Mouse (Mus musculus) cerebellum, adult 9-10 months (tissue): ENCODE measurements around the gene Snip1.

ENCODE experiments used
- DNase-seq: peaks from one replicate; pipeline ENCODE4 v3.0.0; 2022

Snip1 gene

DNA sequence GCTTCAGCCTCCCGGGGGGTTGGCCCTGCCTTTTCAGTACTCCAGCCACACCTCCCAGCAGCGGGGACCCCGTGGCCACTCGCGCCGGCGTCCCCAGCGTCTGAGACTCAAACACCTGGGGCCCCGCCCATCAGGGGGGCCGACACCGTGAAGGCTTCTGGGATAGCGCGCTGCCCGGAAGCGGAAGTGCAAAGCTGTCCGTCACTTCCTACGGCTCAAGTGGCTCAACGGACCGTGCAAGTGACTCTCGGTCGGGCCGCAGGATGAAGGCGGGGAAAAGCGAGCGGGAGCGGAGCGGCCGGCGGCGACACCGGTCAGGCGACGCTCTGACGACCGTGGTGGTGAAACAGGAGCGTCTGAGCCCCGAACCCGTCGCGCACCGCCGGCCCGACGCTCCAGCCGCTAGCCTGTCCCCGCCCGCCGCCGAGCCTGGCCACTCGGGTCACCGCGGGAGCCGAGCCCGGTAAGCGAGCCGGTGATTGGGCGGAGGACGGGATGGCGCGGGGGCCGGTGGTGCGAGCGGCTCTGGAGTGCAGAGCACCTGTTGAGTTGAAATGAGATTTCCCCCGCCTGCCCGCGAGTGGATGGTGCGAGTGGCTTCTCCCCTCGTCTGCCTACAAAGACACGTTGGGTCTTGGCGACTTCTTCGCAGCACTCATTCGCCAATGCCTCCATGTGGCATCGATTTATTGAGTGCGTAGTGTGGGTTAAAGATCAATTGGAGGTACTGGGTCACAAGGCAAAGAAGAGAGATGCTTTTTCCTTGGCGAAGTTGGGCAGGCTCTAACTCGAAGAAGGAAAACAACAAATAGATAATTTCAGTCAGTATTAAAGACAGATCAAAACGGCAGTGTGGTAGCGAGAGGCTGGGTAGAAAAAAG lies at the start of gene Snip1:
Gene Snip1, plus strand, starts transcription at position 183 of the 881 bp plus-strand sequence.
- peak; percentile 93 for DNase-seq

DNA sequence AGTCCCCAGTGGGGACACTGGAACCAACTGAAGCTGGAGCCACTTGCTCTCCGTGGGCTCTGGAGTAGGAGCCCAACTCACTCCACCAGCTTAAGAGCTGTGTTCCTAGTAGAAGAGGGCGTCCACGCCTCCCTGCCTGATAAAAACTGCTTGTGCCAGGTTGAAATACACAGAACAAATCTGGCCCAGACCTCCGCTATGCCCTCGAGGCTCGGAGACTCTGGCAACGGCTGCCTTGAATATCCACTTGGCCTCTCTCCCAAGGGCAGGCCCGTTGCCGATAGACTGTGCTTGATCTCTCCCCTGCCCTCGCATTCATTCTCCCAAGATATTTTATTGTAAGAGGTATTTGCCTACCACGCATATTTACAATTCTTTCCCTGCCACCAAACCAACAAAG lies 49.0 kb upstream of the Snip1 start:
- DNase-seq: no peak

DNA sequence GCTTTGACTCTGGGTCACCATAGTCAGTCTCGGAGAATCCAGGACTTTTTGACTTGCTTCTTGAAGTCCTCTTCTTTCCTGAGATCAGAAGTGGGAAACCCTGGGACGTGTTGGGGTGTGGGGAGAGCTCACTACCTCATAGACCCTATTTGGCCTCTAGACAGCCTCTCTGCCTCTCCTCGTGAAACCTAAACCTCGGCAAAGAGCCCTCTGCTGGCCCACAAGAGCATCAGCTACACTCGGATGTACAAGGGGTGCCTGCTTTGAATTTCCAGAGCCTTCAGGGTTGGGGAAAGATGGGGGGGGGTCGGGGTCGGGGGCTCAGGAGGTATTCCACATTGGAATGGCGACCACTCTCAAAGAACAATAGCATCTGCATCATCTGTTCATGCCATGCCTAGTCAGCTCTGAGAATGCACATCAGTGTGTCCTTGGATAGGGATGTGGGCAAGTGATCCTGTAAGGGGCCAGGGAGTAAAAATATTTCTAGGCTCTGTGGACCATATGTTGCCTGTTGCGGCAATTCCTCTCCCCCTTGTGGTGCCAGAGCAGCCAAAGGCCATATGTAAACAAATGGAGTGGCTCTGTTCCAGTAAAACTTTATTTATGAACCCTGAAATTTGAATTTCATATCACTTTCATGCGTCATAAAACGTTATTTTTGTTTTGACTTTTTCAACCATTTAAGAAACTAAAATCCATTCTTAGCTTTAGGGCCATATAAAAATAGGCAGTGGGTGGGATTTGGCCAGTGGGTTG lies 45.5 kb upstream of the Snip1 start:
- no peak for DNase-seq

DNA sequence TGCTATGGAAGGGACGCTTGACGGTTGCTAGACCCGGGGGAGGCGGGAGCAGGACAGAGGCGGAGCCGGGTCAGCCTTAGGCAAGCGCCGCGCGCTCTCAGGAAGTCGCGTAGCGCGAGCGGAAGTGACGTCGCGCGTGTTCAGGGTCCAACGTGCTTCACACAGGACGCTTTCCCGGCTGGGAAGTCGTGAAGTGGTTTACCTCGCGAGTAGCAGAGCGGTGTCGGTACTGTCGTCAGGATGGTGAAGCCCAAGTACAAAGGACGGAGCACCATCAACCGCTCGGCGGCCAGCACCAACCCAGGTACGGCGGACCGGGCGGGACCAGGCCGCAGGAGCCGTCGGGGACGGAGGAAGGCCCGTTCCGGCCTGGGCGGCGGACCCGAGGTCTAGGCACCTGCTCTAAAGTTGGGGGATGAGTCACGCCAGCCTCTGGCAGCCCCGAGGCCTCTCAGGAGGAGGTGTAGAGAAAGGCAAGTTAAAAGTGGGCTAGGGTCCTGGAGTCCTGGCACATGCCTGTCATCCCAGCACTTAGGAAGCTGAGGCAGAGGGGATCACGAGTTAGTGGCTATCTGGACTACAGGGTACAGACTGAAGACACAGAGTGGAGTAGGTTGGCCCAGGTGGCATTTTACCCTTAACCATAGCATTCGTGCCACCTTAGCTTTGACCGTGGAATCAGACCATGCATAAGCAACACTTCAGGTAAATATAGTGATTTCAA lies 36.4 kb upstream of the Snip1 start:
- peak; percentile 90 for DNase-seq

DNA sequence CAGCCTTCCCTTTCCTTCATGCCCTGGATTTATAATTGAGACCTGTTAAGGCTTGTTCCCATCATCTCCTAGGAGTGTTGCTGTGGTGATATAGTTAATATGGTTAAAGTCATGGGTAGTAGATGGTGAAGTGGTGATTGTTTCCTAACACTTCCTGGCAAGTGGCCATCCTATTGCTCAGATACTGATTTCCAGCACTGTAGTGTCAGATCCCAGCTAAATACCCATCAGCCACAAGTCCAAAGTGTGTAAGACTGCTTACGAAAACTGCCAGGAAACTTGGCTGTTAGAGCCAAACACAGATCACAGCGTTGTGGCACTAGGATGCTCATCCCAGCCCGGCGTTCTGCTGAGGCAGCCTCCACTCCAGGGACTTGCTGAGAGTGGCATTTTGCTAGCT lies 32.1 kb upstream of the Snip1 start:
- no peak for DNase-seq

DNA sequence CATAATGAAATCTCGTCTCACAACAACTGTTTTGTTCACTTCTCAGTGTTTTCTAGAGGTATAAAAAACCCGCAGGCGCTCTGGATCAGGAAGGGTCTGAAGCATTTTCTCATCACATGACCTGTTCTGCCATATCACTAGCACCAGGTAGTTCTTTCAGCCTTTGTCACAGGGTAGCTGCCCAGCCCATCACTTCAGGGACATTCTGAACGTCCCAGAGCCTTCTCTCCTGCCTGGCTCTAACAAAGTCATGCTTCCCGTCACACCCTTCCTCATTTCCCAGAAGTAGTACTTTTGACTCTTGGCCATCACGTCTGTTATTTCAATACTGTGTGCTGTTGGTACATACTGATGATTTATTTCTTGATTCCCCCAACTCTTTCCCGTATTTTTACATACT lies 22.0 kb upstream of the Snip1 start:
- DNase-seq: no peak

DNA sequence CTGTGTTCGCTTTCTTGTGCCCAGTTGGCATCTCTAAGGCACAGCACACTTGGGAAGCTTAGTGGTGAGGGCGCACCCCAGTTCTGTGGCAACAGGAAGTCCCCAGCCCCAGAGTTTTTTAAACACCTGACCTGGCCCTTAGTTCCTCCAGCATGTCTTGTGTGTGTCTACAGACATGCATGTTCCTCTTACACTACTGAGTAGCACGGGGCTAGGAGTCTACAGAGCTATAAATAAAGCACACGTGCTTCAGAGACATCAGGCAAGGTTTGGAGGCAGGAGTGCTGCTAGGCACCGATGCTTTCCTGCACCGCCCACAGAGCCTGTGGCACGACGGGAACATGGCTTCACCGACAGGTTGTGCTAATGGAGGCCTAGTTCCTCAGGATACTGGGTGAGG lies 11.1 kb upstream of the Snip1 start:
- DNase-seq: no peak

DNA sequence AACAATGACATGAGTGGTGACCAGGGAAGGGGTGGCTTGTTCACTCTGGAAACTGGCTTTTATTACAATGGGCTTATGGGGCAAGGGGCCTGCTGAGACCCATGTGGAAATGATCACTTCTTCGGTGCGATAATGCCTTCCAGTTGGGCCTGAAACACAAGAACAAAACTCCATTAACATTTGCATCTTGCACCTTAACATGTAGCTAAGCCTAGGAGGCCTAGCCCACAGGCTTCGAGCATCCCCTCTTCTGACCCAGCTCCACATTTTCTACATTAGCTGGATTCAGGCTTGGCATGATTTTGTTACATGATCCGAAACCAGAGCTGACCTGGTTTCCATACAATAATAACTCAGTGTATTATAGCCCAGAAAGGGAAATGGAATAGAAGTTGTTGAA lies 10.0 kb upstream of the Snip1 start:
- DNase-seq: no peak

DNA sequence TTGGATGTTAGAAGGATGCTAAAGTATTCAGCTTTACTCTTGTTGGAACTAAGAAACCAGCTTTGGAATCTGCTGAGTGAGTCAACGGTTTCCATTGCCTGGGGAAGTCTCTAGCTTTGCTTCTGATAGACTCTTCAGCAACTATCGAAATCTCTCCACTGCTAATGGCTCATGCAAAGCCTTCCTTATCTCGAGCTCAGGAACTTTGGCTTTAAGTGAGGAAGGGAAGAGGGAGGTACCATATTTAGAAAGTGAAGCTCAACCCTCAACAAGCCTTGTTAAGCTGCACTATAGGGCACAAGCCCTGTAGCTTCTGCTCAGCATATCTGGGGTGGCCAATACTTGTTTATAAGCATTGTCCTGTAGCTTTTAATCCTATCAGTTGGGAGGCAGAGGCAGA lies 9.2 kb upstream of the Snip1 start:
- DNase-seq: no peak

DNA sequence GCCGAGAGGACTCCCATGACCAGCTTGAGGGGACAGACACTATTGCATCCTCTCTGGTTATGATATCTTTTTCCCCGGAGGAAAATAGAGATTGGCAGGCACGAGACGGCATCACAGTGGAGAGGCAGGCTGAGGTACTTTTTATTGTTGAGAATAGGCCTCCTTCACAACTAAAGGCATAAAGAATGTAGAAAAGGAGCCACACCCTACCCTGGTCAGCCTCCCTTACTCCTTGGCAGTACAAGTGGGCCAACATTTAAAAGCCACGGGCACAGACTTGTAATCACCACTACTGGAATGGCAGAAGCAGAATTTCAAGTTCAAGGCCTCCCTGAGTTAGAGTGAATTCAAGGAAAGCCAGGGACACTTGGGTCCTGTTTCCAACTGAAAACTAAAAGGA lies 8.4 kb upstream of the Snip1 start:
- DNase-seq: no peak

DNA sequence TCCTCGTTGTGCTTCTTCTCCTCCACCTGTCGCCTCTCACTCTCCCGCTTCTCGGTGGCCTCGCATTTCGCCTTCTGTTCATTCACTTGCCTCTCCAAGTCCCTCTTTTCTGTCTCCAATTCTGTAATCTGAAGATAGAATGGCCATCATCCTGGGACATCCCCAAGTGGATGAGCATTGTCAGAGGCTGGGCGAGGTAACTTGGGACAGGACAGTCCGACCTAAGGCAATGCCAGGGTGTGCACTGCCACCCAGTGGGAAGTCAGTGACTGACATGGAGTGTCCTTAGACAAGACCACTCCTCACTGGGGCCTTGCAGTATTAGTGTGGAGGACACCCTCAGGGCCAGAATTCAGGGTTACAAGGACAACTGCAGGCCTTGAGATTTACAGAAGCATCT lies 7.4 kb upstream of the Snip1 start:
- no peak for DNase-seq

DNA sequence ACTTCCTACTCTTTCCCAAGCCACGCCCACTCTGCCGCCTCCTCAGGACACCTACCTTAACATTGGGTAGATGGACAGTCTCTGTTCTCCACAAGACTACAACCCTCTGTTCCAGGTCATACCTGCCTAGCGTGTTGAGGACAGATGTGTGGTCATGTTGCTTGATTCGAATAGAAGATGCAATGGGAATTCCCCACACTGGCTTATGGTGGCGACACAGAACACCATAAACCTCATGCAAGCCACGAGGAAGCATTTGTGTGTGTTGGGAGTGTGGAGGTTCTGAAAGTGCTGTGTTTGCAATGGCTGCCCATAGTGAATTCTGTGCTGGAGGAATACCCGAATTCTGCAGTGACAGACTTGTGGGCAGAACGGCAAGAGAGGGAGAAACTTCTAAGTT lies 2.6 kb upstream of the Snip1 start:
- no peak for DNase-seq

DNA sequence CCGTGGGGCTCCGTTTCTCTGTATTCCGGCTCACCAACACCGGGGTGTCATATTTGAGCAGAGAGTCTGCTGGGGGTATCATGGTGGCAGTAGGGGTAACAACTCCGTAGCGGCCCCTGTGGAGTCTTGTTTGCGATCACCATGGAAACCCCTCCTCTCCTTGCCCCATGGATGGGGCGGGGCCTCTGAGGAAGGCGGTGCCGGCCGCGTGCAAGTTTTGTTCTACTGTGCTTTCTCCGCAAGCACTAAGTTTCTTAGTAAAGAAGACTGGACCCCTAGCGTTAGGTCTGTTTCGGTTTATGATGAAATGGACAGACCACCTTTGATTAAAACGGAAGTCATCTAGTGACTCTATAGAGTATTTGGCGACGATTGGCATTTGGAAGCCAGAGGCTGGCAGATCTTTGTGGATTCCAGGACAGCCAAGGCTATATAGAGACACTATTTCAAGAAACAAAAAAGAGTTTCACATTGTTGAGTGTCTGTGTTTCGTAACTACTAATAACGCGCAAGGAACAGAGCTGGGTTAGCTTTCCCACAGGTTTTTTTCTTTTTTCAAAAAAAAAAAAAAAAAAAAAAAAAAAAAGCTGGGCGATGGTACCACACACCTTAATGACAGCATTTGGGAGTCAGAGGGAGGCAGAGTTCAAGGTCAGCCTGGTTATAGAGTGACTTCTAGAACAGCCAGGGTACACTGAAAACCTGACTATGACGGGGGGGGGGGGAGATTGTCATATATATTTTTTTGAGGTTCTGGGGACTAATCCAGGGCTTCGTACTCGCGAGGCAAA lies 760 bp upstream of the Snip1 start, which contains the start of gene Dnali1:
Gene Dnali1, minus strand, starts transcription at position 187 of the 791 bp plus-strand sequence.
- peak; percentile 53 for DNase-seq

DNA sequence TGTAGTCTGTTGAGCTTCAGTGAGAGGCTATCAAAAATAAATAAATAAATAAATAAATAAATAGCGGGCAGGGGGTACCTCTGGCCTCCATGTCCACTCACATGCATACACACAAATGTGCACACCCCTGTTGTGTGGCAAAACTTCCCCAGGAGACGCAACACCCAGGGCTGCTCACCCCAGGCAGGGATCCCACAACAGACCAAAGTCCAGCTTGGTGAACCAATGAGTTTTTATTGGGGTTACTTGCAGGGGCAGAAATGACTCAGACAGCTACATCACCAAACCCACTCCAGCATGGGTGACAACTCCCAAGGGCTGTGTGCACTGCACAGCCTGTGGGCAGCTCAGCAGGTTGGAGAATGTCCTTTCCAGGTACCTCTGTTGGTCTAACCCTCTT lies 11.2 kb downstream of the Snip1 start:
- no peak for DNase-seq

DNA sequence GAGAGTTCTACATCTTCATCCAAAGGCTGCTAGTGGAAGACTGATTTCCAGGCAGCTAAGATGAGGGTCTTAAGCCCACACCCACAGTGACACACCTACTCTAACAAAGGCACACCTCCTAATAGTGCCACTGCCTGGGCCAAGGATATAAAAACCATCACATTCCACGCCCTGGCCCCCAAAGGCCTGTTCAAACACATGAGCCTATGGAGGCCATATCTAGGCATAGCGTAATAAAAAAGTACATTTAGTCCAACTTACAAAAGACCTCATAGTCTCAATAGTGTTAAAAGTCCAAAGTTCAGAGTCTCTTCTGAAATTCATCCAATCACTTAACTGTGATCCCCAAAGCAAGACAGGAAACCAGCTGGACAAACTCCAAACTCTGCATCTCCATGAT lies 12.2 kb downstream of the Snip1 start:
- DNase-seq: no peak

DNA sequence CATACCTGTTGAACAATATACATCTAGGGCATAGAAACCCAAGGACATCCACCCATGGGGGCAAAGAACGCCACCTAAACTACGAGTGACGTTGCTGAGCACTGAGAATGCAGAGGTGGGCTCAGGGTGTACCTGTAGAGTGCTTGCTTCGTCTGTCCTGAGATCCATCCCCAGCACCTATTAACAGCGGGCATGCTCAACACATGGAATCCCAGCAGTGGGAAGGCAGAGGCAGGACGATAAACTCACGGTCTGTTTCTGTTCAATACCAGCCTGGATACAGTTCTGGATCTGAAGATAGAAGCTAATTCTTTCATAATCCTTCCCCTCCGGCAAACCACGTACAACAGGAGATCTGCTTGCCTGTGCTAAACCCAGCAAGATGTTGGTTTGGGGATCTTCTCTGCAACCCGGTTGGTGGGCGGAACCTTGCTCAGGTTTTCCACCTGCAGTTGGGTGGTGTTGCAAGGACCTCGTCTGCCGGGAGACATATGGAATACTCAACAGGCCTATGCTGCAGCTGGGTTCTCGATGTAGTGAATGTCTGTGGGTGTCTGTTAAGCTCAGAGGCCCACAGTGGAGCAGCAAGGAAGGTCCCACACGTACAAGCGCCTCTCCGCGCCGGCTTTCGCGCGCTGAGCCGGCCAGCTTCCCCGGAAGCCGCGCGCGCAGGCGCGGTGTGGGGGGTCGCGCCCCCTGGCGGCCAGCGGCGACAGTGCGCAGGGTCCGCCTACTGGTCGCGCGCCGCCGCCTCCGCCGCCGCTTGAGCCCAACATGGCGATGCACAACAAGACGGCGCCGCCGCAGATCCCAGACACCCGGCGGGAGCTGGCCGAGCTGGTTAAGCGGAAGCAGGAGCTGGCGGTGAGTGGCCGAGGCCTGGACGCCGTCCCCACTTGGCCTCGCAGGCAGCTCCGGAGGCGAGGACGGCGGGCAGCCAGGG lies 18.2 kb downstream of the Snip1 start, which contains the start of gene Meaf6:
Gene Meaf6, plus strand, starts transcription at position 732 of the 943 bp plus-strand sequence.
- peak; percentile 91 for DNase-seq

DNA sequence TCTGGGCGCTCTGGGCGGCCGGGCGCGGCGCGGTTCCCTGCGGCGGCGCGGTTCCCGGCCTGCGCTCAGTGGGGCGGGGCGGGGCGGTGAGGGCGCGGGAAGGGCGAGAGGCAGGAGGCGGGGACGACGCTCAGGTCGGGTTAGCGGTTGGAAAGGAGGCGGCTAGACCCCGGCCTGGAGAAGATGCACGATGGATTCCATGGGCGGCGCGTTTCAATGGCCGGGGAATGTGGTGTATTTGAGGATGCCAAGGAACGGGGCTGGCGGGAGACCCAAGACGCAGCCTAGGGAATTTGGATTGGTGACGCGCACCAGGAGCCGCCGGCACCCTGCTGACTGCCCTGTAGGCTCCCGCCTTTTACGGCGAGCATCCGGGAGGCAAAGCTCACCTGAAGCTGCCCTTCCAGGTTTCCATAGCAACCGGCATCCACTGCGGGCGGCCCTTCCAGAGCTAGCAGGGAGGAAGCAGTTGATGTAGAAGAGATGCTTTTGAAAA lies 18.9 kb downstream of the Snip1 start:
- DNase-seq: peak; percentile 75

DNA sequence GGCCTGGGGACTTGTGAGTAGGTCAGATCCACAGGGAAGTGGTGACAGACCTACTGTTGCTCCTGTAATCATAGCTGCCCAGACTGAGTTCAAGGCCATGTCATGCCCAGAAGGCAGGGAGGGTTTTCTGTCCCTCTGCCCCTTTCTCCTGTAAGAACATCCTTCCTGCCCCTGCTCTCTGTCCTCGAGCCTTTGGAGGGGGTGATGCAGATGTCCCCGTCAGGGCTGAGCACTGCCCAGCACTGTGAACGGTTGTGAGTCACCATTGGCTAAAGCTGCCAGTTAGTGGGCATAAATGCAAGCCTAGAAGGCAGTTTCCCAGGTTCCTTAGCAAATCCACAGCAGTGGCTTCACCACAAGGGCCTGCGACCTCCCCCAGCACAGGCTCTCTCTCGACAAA lies 26.6 kb downstream of the Snip1 start:
- DNase-seq: no peak

DNA sequence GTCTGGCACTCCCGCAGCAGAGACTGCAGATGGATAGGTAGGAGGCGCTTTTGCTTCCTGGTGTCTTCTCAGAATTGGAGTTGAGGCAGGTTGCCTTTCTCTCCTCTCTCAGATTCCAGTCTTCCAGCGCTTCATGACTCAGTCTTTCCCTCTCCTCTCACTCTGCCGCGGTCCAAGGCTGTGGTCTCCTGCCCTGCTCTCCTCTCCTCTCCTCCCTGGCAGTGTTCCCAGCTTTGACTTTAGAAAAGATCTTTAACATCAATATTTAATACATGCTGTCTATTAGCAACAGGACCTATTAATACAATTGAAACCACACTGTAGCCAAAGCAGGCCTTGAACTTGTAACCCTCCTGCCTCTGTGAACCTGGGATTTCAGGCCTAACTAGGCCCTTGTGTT lies 29.6 kb downstream of the Snip1 start:
- DNase-seq: no peak

DNA sequence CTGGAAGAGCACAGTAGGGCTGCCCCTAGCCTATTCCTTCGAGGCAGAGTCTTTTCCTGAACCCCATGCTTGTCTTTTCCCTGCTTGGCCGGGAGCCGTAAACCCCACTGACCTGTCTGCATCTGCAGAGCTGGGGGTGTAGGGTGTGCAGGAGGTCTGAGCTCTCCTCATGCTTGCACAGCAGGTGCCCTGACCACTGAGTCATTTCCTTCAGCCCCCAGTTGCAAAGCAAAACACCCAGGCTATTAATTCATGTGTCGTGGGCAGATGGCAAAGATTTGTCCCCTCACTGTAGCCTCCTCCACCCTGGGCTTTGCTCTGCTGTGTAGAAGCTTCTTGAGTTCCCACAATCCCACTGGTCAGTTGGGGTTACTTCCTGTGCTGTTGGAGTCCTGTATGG lies 30.9 kb downstream of the Snip1 start:
- DNase-seq: no peak

DNA sequence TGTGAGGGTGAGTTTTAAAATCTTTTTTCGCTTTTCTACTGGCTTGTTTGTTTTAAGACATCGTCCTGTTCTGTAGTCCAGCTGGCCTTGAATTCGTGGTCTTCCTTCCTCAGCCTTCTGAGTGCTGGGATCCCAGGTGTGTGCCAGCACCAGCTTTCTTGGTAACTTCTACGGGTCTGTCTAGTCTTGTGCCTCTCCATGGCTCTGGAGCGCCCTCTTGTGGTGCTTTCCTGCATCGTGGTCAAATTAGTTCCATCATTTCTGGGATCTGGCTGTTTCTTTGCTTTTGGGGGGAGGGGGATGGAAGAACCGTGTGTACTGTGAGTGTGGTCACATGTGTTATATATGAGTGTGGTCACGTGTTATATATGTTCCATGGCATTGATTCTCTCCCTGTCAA lies 33.0 kb downstream of the Snip1 start:
- DNase-seq: peak; percentile 83
